31 mouse cellular contexts compared by ENCODE assay signal in the genomic region with DNA sequence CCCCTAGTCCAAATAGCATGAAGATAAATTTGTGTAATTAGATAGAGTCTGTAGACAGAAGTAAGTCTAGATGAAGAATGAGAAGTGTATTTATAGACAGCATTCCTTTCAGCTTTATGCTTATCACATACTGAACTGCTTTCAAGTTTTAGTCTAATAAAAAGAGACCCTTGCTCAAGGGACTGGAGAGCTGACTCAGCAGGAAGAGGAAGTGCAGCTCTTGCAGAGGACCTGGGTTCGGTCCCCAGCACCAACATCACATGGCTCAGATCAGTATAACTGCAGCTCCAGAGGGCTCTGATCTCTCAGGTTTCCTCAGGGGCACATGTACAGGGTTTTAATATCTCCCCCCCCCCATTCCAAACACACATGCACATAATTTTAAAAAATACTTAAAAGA.
"Had no signal": no experiment of that assay in that cellular context is flagged by ENCODE, and none has a peak within 500 bp of the region (broad histone marks: within the 10 kb centered on the region; RNA-seq: fewer than 3 reads in every experiment).

No protein-coding gene starts in this region.

- H3K4me2 ChIP-seq: limb, embryonic 12.5 days; limb, embryonic 13.5 days; limb, embryonic 15.5 days; liver, embryonic 11.5 days; liver, embryonic 12.5 days; liver, embryonic 13.5 days; liver, embryonic 15.5 days; lung, embryonic 14.5 days; lung, embryonic 15.5 days; midbrain, embryonic 11.5 days; midbrain, embryonic 12.5 days; midbrain, embryonic 13.5 days; midbrain, embryonic 15.5 days; neural tube, embryonic 12.5 days had no signal

- H3K27me3 ChIP-seq: limb, embryonic 12.5 days; limb, embryonic 13.5 days; limb, embryonic 15.5 days; liver, embryonic 12.5 days; liver, embryonic 13.5 days; liver, embryonic 15.5 days; lung, embryonic 15.5 days; midbrain, embryonic 12.5 days; midbrain, embryonic 13.5 days; midbrain, embryonic 15.5 days; neural tube, embryonic 12.5 days had no signal

- H3K9ac ChIP-seq: limb, embryonic 12.5 days; limb, embryonic 13.5 days; limb, embryonic 15.5 days; liver, embryonic 12.5 days; liver, embryonic 13.5 days; liver, embryonic 14.5 days; liver, embryonic 15.5 days; liver, postnatal 0 days; lung, embryonic 14.5 days; lung, embryonic 15.5 days; midbrain, embryonic 12.5 days; midbrain, embryonic 13.5 days; midbrain, embryonic 15.5 days; neural tube, embryonic 12.5 days had no signal

- DNase-seq: left cerebral cortex, postnatal 4 days; liver; liver, embryonic 13.5 days; liver, postnatal 0 days; lung, adult 18-20 months; lung, adult 2 months; lung, postnatal 10 days; lung, postnatal 14 days; lung, postnatal 4 days; midbrain, embryonic 14.5 days had no signal

- H3K4me3 ChIP-seq: limb, embryonic 10.5 days; limb, embryonic 12.5 days; limb, embryonic 13.5 days; limb, embryonic 15.5 days; liver, embryonic 12.5 days; liver, embryonic 13.5 days; liver, embryonic 15.5 days; lung, embryonic 15.5 days; megakaryocyte, embryonic 14.5 days; midbrain, embryonic 10.5 days; midbrain, embryonic 12.5 days; midbrain, embryonic 13.5 days; midbrain, embryonic 15.5 days; myocyte; neural tube, embryonic 12.5 days had no signal

- H3K9me3 ChIP-seq: limb, embryonic 10.5 days; limb, embryonic 12.5 days; limb, embryonic 13.5 days; limb, embryonic 15.5 days; liver, embryonic 12.5 days; liver, embryonic 13.5 days; liver, embryonic 15.5 days; lung, embryonic 15.5 days; midbrain, embryonic 10.5 days; midbrain, embryonic 12.5 days; midbrain, embryonic 13.5 days; midbrain, embryonic 15.5 days; neural tube, embryonic 12.5 days had no signal

- H3K4me1 ChIP-seq: limb, embryonic 10.5 days; limb, embryonic 12.5 days; limb, embryonic 13.5 days; limb, embryonic 15.5 days; liver, embryonic 12.5 days; liver, embryonic 13.5 days; liver, embryonic 15.5 days; lung, embryonic 15.5 days; midbrain, embryonic 10.5 days; midbrain, embryonic 12.5 days; midbrain, embryonic 13.5 days; midbrain, embryonic 15.5 days; neural tube, embryonic 12.5 days had no signal

- H3K27ac ChIP-seq: limb, embryonic 10.5 days; limb, embryonic 12.5 days; limb, embryonic 13.5 days; limb, embryonic 15.5 days; liver, embryonic 12.5 days; liver, embryonic 13.5 days; liver, embryonic 14.5 days; liver, embryonic 15.5 days; lung, embryonic 15.5 days; macrophage; midbrain, embryonic 10.5 days; midbrain, embryonic 12.5 days; midbrain, embryonic 13.5 days; midbrain, embryonic 15.5 days; neural tube, embryonic 12.5 days had no signal

- H3K36me3 ChIP-seq: limb, embryonic 10.5 days; limb, embryonic 12.5 days; limb, embryonic 13.5 days; limb, embryonic 15.5 days; liver, embryonic 12.5 days; liver, embryonic 13.5 days; liver, embryonic 15.5 days; lung, embryonic 15.5 days; midbrain, embryonic 10.5 days; midbrain, embryonic 12.5 days; midbrain, embryonic 13.5 days; midbrain, embryonic 15.5 days; neural tube, embryonic 12.5 days had no signal

- ATAC-seq: liver, embryonic 12.5 days; liver, postnatal 0 days; lung, postnatal 0 days; midbrain, embryonic 13.5 days; midbrain, embryonic 15.5 days; midbrain, embryonic 16.5 days had no signal
